Mouse (Mus musculus): ENCODE measurements around the gene Gm47955.
"Not testable (repeated sequence)": the region's sequence is repeated elsewhere in the genome, so short reads cannot be mapped to it uniquely, and the experiment has no call there.

Gm47955 gene

DNA sequence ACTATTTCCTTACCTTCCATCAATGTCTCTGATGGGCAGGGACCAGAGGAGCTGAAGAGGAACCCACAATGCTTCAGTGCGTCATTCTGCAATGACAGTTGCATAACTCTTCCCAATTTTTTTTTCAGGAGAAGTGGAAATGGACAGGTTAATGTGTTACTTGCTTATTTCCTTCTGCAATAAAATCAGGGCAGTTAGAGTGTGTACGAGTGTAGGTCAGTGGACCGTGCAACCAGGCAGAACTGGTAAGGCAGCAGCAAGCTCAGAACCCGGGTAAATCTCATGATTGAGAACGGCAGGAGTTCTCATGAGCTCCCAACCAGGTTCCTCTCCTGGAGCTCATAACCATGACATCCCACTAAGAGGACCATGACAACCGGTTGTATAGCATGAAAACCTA, 32.0 kb downstream of the Gm47955 start:
- no peak for DNase-seq (ENCODE audit: low spot score)

DNA sequence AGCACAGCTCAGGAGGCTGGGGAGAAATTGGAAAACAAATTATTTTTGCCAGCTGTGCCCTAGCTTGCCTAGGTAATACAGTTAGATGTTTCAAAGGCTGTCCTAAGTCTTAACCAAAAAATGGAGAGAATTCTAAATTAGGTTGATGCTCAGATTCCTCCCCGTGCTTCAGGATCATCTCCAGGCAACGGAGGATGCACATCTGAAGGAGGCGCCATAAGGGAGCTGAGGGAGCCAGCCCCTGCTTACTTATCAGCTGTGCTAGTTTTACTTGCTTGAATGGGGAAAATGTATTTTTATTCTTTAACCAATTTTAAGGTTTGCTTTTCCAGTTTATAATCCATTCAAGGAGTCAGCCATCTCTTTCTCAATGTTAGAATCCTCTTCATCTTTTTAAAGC, 33.9 kb downstream of the Gm47955 start:
- no peak for DNase-seq (ENCODE audit: low spot score)

DNA sequence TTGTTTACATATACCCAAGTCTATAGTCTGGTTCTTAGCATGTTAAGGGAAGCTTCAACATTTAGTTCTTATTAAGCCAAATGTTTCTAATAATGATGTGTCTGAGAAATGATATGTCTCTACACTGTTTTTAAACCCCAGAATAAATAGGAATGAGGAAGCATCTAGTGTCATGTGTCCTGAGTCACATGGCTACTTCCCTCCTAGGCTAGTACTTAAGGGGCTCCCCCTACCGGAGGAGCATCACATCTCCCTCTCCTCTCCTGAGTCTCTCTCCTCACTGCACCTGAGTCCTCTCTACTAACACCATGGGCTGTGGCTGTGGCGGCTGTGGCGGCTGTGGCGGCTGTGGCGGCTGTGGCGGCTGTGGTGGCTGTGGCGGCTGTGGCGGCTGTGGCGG, 40.2 kb downstream of the Gm47955 start, which contains the start of gene Gm47959:
TSS of gene Gm47959 (plus strand) at position 243 of the 400 bp plus-strand sequence.
- not testable (repeated sequence) for DNase-seq (ENCODE audit: low spot score)

DNA sequence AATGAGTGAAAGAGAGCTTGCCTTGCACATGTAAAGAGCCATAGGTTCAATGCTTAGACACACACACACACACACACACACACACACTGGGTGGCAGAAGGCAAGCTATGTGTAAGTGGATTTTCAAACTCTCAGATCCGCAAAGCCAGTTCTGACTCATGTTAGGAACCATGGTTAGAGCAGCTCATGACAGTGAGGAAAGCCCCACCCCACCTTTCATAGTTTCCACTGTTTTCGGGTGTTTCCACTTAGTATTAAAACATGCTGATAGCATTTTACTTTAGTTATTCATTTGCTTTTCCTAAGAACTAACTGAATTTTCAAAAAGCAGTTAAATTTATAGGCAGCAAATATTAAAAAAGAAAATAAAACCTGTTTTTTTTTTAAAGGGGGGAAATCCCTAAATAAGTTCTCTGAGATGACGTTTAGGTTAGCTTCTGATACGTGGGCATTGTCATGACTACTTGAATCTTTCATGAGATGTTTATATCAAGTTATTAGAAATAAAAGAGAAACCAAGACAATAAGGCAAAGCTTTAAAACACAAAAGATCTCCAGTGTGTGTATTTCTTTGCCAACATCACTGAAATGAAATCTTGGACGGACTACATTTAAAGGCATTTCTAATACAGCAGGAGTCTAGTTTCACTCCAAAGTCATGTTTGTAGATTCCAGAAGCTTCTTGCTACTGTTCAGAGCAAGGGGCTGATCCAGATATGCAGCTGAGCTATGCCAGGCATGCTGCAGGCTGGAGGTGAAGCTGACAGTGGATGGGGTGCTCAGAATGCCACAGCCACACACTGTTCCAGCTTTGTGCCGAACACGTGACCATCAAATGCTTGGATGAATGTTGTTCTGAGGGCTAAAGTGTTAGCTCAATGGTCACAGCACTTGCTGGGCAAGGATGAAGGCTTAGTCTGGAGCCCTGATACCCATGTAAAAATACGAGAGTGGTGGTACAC, 46.4 kb downstream of the Gm47955 start:
- no peak for DNase-seq (ENCODE audit: low spot score)

DNA sequence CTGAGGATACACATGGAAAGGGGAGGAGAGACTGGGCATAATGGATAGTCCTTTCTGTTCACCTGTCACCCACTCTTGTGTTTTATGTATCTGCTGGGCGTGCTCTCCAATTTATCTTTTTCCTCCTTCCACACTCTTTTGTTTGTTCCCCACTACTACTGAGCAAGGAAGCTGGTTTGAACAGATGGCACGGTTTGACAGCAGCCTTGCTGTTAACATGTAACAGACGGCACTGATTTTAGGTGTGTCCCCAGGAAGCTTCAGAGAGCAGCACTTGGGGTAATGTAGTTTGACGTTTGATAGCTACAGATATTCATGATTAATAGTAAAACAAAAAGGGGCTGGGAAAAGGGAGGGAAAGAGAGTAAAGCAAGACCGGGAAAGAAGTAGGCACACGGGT, 47.4 kb downstream of the Gm47955 start:
- no peak for DNase-seq (ENCODE audit: low spot score)

All from layer of hippocampus, adult 9-10 months (tissue).